Mouse (Mus musculus): Measurements from ENCODE around the gene Kif2c. TPM values are rescaled to one million over a fixed set of nuclear protein-coding genes. Genes with fewer than 3 reads are reported as not detected.

Gene Kif2c
- polyA plus RNA-seq (2012; rRNA removed), result 0.32 and 0.46 TPM in 2 replicates

- peak; percentile 81 to 96 for DNase-seq (ENCODE audit: extremely low spot score in 1 of 2, low spot score in 1 of 2)
Measured at GRCm38 (mm10) chr4:117181863-117182758, at the start of gene Kif2c. Gene Kif2c, minus strand, starts transcription at chr4:117182639.

- DNase-seq (ENCODE audit: extremely low spot score in 1 of 2, low spot score in 1 of 2), result no peak
Measured at GRCm38 (mm10) chr4:117231208-117231607, 48.8 kb upstream of the Kif2c start.

DNA sequence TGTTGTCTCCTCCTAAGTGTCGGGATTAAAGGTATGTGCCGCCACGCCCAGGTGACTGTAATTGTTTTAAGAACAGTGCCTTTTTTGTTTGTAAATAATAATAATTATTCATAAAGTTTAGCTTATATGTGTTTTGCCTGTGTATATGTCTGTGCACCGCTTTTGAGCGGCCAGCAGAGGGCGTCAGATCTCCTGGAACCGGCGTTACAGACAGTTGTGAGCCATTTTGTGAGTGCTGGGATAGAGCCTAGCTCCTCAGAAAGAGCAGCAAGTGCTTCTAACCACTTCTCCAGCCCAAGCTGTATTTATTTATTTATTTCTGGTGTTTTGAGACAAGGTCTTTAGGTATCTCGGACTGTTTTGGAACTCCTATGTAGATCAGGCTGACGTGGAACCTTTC is 47.9 kb upstream of the Kif2c start:
- no peak for DNase-seq (ENCODE audit: extremely low spot score in 1 of 2, low spot score in 1 of 2)

DNA sequence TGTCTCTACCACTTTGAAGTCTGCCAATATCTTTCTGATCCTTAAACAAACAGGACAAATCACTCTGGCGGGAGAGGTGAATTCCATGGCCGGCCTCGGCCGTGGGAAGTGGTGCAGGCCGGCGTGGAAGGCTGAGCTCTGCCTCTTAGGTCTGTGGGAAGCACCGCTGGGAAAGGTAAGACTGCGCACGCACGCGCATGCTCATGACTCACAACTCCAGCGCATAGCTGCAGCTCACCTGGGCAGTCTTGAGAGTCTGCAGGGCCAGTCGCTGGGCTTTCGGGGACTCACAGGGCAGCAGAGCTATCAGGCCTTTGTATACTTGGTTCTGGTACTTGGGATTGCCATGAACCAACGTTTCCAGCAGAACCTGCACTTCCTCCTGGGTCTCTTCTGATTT is 47.2 kb upstream of the Kif2c start:
- DNase-seq (ENCODE audit: extremely low spot score in 1 of 2, low spot score in 1 of 2), result no peak

- DNase-seq (ENCODE audit: extremely low spot score in 1 of 2, low spot score in 1 of 2), result no peak
Measured at GRCm38 (mm10) chr4:117225250-117225649, 42.8 kb upstream of the Kif2c start.

DNA sequence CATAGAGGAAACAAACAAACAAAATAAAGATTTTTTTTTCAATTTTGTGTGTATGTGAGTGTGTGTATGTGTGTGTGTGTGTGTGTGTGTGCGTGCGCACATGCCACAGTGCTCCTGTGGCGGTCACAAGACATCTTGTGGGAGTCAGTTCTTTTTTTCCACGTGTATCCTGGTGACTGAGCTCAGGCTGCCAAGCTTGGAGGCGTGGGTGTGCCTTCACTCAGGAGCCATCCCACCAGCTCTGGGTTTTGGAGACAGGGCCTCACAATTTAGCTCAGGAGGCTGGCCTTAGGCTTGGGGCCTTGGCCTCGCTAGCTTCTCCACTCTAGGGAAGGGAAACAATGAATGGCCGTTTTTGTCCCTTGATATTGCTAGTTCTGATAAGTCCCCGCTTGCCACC is 41.7 kb upstream of the Kif2c start:
- DNase-seq (ENCODE audit: extremely low spot score in 1 of 2, low spot score in 1 of 2), result no peak

- DNase-seq (ENCODE audit: extremely low spot score in 1 of 2, low spot score in 1 of 2), result no peak
Measured at GRCm38 (mm10) chr4:117223001-117223400, 40.6 kb upstream of the Kif2c start.

DNA sequence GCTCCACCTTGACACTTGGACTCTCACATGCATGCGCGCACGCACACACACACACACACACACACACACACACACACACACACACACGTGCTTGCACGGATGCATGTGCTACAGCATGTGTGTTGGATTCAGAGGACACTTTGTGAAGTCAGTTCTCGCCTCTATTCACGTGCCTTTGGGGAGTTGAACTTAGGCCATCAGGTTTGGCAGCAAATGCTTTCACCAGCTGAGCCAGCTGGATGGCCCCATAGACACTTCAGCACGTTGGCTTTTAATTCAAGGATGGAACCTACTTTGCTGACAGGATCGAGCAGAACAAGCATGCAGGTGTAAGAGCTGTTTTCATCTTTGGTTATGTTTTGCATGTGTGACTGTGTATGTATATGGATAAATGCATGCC is 39.4 kb upstream of the Kif2c start:
- no peak for DNase-seq (ENCODE audit: extremely low spot score in 1 of 2, low spot score in 1 of 2)

GRCm38 (mm10) chr4:117220741-117221515 is 38.5 kb upstream of the Kif2c start:
- DNase-seq (ENCODE audit: extremely low spot score in 1 of 2, low spot score in 1 of 2), result no peak

DNA sequence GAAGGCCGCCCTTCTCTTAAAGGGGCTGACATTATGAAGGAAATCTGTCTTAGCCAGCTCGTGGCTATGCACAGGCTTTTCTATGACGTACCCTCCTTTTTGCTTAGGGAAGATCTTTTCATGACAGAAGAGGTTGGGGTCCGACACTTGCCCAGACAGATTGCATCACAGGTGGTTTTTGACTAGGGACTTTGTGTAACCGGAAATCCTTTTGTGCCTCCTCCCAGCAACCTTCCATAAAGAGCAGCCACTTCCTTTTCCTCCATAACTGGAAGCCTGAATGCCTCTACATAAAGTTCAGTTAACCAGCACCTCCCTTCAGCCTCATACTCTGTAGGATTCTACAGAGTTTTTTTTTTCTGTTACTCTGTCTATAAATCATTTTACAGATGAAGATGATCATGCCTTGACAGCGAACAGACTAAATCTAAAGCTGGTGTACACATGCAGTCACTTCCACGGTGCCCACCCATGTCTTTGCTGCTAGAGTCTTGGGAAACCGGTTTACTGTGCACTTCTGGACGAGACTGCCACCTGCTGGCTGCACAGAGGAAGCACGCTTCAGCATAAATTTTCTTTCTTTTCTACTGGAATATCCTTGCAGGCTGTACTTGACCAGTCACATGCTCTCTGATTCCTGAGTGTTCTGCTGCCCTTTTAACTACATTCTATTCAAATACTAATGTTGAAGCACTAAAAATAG is 36.2 kb upstream of the Kif2c start:
- peak in 1 of 2 experiments; percentile 73 for DNase-seq (ENCODE audit: extremely low spot score in 1 of 2, low spot score in 1 of 2)

DNA sequence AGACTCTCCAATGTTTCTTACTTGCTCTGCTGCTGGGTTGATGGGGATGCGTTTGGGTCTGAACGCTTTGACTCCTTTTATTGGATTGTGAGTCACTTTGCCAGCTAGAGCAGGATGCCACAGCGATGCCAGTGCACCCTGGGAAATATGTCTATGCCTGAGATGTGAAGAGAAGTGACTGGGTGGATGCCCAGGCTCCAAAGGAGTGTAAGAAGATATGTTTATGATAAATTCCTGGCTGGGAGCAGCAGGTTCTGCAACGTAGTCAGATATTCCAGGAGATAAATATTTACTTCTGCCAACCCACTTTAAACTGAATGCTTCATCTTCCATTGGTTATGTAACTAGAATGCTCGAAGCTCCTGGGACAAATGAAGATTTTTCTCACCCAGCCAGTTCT is 34.6 kb upstream of the Kif2c start:
- DNase-seq (ENCODE audit: extremely low spot score in 1 of 2, low spot score in 1 of 2), result peak in 1 of 2 experiments; percentile 52

- no peak for DNase-seq (ENCODE audit: extremely low spot score in 1 of 2, low spot score in 1 of 2)
Measured at GRCm38 (mm10) chr4:117214250-117214649, 31.8 kb upstream of the Kif2c start.

DNA sequence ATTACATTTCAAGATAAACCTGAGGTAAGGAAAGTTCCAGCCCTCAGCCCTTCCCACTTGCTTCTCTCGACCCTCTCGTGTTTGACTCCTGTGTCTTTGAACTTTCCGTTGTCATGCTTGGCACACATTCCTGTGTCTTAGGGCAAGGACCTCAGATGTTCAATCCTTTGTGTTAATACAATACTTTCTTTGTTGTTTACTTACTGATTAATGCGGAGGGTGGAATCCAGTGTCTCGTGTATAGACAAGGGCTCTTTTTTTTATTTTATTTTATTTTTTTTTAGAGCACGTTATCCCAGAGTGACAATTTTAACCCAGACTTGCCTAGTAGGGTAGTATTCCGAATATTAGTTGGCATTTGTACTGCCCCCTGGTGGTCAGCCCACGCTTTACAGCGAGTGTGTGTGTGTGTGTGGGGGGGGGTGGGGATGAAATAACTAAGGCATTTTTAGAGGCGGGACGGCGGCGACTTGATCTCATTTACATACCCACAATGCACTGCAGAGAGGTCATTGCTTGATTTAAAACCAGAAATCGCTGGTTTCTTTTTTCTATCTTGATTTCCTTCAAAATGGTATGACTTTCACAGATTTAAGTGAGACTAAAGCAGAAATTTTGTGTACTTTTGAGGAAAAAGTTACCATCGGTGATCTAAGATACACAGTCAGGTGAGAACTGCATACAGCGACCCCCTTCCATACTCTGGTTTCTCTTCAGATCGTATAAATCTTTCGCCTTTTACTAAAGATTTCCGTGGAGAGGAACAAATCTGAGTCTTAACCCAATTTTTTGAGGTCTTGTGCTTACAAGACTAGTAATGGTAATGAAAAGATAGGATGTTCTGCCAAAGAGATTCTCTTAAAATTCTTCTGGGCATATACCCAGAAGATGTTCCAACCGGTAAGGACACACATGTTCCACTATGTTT is 28.0 kb upstream of the Kif2c start:
- peak in 1 of 2 experiments; percentile 68 for DNase-seq (ENCODE audit: extremely low spot score in 1 of 2, low spot score in 1 of 2)

GRCm38 (mm10) chr4:117209592-117209991 is 27.2 kb upstream of the Kif2c start:
- no peak for DNase-seq (ENCODE audit: extremely low spot score in 1 of 2, low spot score in 1 of 2)

DNA sequence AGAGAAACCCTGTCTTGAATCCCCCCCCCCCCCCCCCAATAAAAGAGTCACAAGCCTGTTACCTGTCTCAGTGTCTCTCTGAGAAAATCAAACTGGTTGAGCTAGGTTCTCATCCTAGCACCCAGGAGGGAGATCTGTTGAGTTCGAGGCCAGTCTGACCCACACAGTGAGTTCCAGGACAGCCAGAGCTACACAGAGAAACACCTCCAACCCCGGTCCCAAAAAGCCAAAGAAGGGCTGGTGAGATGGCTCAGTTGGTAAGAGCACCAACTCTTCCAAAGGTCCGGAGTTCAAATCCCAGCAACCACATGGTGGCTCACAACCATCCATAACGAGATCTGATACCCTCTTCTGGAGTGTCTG is 20.5 kb upstream of the Kif2c start:
- DNase-seq (ENCODE audit: extremely low spot score in 1 of 2, low spot score in 1 of 2), result no peak

DNA sequence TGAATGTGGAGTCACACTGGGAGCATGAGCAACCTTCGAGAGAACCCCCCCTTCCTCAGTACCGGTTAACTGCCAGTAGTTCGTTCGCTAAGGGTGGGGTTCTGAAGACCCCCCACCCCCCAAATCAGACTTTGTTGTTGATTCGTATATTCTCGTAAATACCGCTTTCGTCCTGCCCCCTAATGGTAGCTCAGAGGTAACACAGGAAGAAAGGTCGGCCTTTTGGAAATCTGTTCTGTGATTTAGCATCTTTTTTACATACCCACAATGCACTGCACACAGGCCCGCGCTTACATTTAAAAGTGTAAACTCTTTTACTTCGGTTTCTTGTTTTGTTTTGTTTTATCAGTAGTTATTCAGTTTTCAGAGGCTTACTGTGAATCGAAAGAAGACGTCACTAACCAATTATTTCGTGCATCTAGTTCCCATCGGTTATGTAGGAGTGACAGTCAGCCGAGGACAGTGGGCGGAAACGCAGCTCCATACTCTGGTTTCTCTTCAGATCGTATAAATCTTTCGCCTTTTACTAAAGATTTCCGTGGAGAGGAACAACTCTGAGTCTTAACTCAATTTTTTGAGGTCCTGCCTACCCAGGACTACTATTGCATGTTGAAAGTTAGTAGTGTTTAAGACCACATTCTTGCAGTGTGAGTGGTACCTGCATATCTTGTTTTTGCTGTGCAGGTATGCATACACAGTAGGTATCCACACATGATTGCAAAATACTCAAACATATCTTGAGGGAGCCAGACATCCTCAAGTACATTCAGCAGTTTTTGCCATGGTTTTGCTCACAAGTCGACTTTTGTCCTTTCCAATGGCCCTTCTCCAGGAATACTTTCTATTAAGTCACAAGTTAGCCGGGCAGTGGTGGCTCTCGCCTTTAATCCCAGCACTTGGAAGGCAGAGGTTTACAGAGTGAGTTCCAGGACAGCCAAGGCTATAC is 19.9 kb upstream of the Kif2c start:
- peak in 1 of 2 experiments; percentile 65 for DNase-seq (ENCODE audit: extremely low spot score in 1 of 2, low spot score in 1 of 2)

DNA sequence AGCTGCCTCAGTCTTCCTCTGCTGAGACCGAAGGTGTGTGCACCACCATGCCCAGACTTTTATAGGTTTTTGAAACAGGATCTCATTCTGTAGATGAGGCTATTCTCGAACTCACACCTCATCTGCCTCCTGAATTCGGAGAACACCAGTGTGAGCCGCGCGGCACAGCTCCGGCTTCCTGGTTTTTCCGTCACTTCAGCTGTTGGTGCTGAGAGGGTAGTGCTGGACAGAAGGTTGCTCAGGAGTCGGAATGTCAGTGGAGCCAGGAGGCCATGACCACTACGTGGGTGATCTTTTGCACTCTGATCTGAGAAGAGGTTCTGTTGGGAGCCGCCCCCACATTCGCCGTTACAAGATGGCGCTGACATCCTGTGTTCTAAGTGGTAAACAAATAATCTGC is 9.4 kb upstream of the Kif2c start:
- no peak for DNase-seq (ENCODE audit: extremely low spot score in 1 of 2, low spot score in 1 of 2)

DNA sequence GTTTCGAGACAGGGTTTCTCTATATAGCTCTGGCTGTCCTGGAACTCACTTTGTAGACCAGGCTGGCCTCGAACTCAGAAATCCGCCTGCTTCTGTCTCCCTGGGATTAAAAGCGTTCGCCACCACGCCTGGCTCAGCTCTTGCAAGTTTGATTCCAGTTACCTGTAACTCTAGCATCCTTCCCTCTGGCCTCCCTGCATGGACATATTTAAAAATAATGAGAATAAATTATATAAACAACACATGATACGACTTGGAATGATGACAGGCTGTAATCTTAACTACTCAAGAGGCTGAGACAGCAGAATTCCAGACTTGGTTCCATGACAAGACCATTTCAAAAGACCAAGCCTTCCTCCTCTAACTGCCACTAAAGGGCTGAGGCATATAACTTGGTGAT is 8.2 kb upstream of the Kif2c start:
- DNase-seq (ENCODE audit: extremely low spot score in 1 of 2, low spot score in 1 of 2), result no peak
